Mouse (Mus musculus) ovary, postnatal 14 days (tissue): ENCODE measurements at regions not wholly inside any gene's neighbourhood (a gene's known extent, or its start where the extent isn't known, plus 50 kb on each side); places are given as distances from the start of the nearest gene placed in this dataset.

Source experiments
- DNase-seq: peaks from one replicate; pipeline ENCODE4 v3.0.0; 2022; ENCODE audit warnings: low spot score

- DNase-seq, result no peak
Observed at GRCm38 (mm10) chr11:64917301-64917700, 61.5 kb upstream of the Elac2 start.

DNA sequence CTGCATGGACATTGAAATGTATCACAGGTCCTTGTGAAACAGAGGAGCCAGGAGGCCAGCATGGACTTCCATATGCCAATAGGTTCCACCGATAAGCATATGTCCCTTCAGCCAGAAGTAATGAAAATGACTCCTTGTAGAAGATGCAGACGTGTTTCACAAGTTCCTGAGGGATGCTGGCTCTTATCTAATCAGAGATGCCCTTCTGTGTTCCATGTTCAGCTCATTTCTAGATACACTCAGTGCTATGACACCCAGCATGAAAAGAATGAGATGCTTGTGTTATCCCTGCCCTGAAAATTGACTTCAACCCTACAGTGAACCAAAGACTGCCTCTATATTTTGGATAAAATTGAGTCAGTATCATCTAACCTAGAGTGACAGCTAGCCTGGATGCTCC lies 53.8 kb upstream of the Elac2 start:
- DNase-seq, result no peak

DNA sequence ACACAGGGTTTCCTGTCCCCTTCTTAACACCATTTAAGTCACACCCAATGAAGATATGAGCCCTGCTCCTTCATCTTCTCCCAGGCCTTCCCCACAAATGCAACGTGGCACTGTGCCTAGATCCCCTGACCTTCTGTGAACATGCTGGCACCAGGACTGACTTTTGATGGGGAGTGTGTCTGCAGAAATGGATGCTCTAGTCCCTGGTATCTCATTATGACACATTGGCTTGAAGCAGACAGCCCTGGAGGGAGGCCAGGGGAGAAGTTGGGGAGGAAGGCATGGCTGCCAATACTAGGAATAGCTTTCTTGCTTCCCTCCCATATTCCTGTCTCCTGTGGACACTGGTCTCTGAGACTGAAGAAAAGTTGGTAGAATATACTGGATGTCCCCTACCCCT lies 52.9 kb upstream of the Elac2 start:
- DNase-seq, result peak; percentile 7
